Mouse (Mus musculus): Measurements from ENCODE around the gene Uqcrq.

Gene Uqcrq

GRCm38 (mm10) chr11:53411738-53412137, 18.9 kb downstream of the Uqcrq start:
- in situ Hi-C loops (cut with MboI), result no loop called here

- in situ Hi-C loops (cut with MboI), result no loop called here
Observed at GRCm38 (mm10) chr11:53403638-53404037, 27.0 kb downstream of the Uqcrq start.

GRCm38 (mm10) chr11:53393856-53394255, 36.8 kb downstream of the Uqcrq start:
- in situ Hi-C loops (cut with MboI), result no loop called here

- in situ Hi-C loops (cut with MboI), result no loop called here
Observed at GRCm38 (mm10) chr11:53383758-53384428, 46.7 kb downstream of the Uqcrq start.

GRCm38 (mm10) chr11:53378918-53379317, 51.7 kb downstream of the Uqcrq start:
- in situ Hi-C loops (cut with MboI), result no loop called here

Measured in mature B cell (primary cell).